Mouse (Mus musculus): ENCODE measurements around the gene Hhat.
A peak's percentile ranks its signal among the peaks of the same experiment; 100 is the strongest.

Hhat gene

GRCm38 (mm10) chr1:192533016-192533415 lies 238.0 kb downstream of the Hhat start:
- H3K4me1 ChIP-seq (replicated peaks; ENCODE audit: low read depth, low read length) = no peaks in the 10 kb centered on the region
- no peaks in the 10 kb centered on the region for H3K36me3 ChIP-seq (ENCODE audit: insufficient read depth, low read length)
- no peak for TF ChIP-seq POU5F1 (IDR thresholded peaks at IDR 0.05; ENCODE audit: borderline replicate concordance, low read length)
- no peak overlapping the region for H3K4me3 ChIP-seq (replicated peaks; ENCODE audit: low read length)
- H3K9me3 ChIP-seq (ENCODE audit: low read length) = no peaks in the 10 kb centered on the region
- H3K27me3 ChIP-seq (ENCODE audit: insufficient read depth, low read length) = no peaks in the 10 kb centered on the region

GRCm38 (mm10) chr1:192532212-192532611 lies 238.8 kb downstream of the Hhat start:
- Histone ChIP-seq H3K27me3 (ENCODE audit: insufficient read depth, low read length) (no peaks in the 10 kb centered on the region), H3K4me3 (replicated peaks; ENCODE audit: low read length) (no peak overlapping the region), H3K9me3 (ENCODE audit: low read length) (no peaks in the 10 kb centered on the region), H3K36me3 (ENCODE audit: insufficient read depth, low read length) (no peaks in the 10 kb centered on the region), H3K4me1 (replicated peaks; ENCODE audit: low read depth, low read length) (no peaks in the 10 kb centered on the region)
- TF ChIP-seq CTCF (conservative IDR thresholded peaks at IDR 0.05; ENCODE audit: low read length) (no peak), NANOG (IDR thresholded peaks at IDR 0.05; ENCODE audit: borderline replicate concordance, low read length) (no peak), POU5F1 (IDR thresholded peaks at IDR 0.05; ENCODE audit: borderline replicate concordance, low read length) (no peak)

- no peak for TF ChIP-seq POU5F1 (IDR thresholded peaks at IDR 0.05; ENCODE audit: borderline replicate concordance, low read length)
- TF ChIP-seq CTCF (conservative IDR thresholded peaks at IDR 0.05; ENCODE audit: low read length) = no peak
- no peak for TF ChIP-seq NANOG (IDR thresholded peaks at IDR 0.05; ENCODE audit: borderline replicate concordance, low read length)
- Histone ChIP-seq H3K27me3 (ENCODE audit: insufficient read depth, low read length) (no peaks in the 10 kb centered on the region), H3K4me3 (replicated peaks; ENCODE audit: low read length) (no peak overlapping the region), H3K36me3 (ENCODE audit: insufficient read depth, low read length) (no peaks in the 10 kb centered on the region), H3K9me3 (ENCODE audit: low read length) (no peaks in the 10 kb centered on the region), H3K4me1 (replicated peaks; ENCODE audit: low read depth, low read length) (no peaks in the 10 kb centered on the region)
These were observed 239.4 kb downstream of the Hhat start for GRCm38 (mm10) chr1:192531490-192532146.

- Histone ChIP-seq H3K4me1 (replicated peaks; ENCODE audit: low read depth, low read length) (peaks cover 48% of the 10 kb centered on the region), H3K4me3 (replicated peaks; ENCODE audit: low read length) (no peak overlapping the region), H3K27me3 (ENCODE audit: insufficient read depth, low read length) (no peaks in the 10 kb centered on the region; the same call in 1 of the 2 replicates), H3K36me3 (ENCODE audit: insufficient read depth, low read length) (no peaks in the 10 kb centered on the region), H3K9me3 (ENCODE audit: low read length) (no peaks in the 10 kb centered on the region)
- no peak for TF ChIP-seq NANOG (IDR thresholded peaks at IDR 0.05; ENCODE audit: borderline replicate concordance, low read length)
- TF ChIP-seq CTCF (conservative IDR thresholded peaks at IDR 0.05; ENCODE audit: low read length) = no peak
- no peak for TF ChIP-seq POU5F1 (IDR thresholded peaks at IDR 0.05; ENCODE audit: borderline replicate concordance, low read length)
These were observed 245.2 kb downstream of the Hhat start for GRCm38 (mm10) chr1:192525711-192526350.

- Histone ChIP-seq H3K9me3 (ENCODE audit: low read length) (no peaks in the 10 kb centered on the region), H3K4me3 (replicated peaks; ENCODE audit: low read length) (no peak overlapping the region; the same call in 1 of the 2 replicates), H3K27me3 (ENCODE audit: insufficient read depth, low read length) (no peaks in the 10 kb centered on the region; the same call in 1 of the 2 replicates), H3K4me1 (replicated peaks; ENCODE audit: low read depth, low read length) (peaks cover 81% of the 10 kb centered on the region), H3K36me3 (ENCODE audit: insufficient read depth, low read length) (no peaks in the 10 kb centered on the region)
- TF ChIP-seq CTCF (conservative IDR thresholded peaks at IDR 0.05; ENCODE audit: low read length) (no peak), NANOG (IDR thresholded peaks at IDR 0.05; ENCODE audit: borderline replicate concordance, low read length) (peak; percentile 64)
These were observed 248.4 kb downstream of the Hhat start for GRCm38 (mm10) chr1:192522376-192523178.

GRCm38 (mm10) chr1:192520836-192521435 lies 250.1 kb downstream of the Hhat start:
- Histone ChIP-seq H3K4me1 (replicated peaks; ENCODE audit: low read depth, low read length) (peaks cover 95% of the 10 kb centered on the region), H3K4me3 (replicated peaks; ENCODE audit: low read length) (no peak overlapping the region), H3K9me3 (ENCODE audit: low read length) (no peaks in the 10 kb centered on the region), H3K36me3 (ENCODE audit: insufficient read depth, low read length) (no peaks in the 10 kb centered on the region), H3K27me3 (ENCODE audit: insufficient read depth, low read length) (no peaks in the 10 kb centered on the region; the same call in 1 of the 2 replicates)
- no peak for TF ChIP-seq NANOG (IDR thresholded peaks at IDR 0.05; ENCODE audit: borderline replicate concordance, low read length)
- no peak for TF ChIP-seq POU5F1 (IDR thresholded peaks at IDR 0.05; ENCODE audit: borderline replicate concordance, low read length)
- TF ChIP-seq CTCF (conservative IDR thresholded peaks at IDR 0.05; ENCODE audit: low read length) = no peak

- TF ChIP-seq POU5F1 (IDR thresholded peaks at IDR 0.05; ENCODE audit: borderline replicate concordance, low read length) (no peak), CTCF (conservative IDR thresholded peaks at IDR 0.05; ENCODE audit: low read length) (no peak), NANOG (IDR thresholded peaks at IDR 0.05; ENCODE audit: borderline replicate concordance, low read length) (no peak)
- Histone ChIP-seq H3K27me3 (ENCODE audit: insufficient read depth, low read length) (no peaks in the 10 kb centered on the region; the same call in 1 of the 2 replicates), H3K9me3 (ENCODE audit: low read length) (no peaks in the 10 kb centered on the region), H3K4me3 (replicated peaks; ENCODE audit: low read length) (no peak overlapping the region), H3K36me3 (ENCODE audit: insufficient read depth, low read length) (no peaks in the 10 kb centered on the region), H3K4me1 (replicated peaks; ENCODE audit: low read depth, low read length) (peaks cover 95% of the 10 kb centered on the region)
These were observed 251.3 kb downstream of the Hhat start for GRCm38 (mm10) chr1:192519713-192520112.

GRCm38 (mm10) chr1:192515373-192515772 lies 255.7 kb downstream of the Hhat start:
- Histone ChIP-seq H3K27me3 (ENCODE audit: insufficient read depth, low read length) (no peaks in the 10 kb centered on the region), H3K36me3 (ENCODE audit: insufficient read depth, low read length) (no peaks in the 10 kb centered on the region), H3K9me3 (ENCODE audit: low read length) (no peaks in the 10 kb centered on the region), H3K4me1 (replicated peaks; ENCODE audit: low read depth, low read length) (peaks cover 79% of the 10 kb centered on the region), H3K4me3 (replicated peaks; ENCODE audit: low read length) (no peak overlapping the region)
- TF ChIP-seq NANOG (IDR thresholded peaks at IDR 0.05; ENCODE audit: borderline replicate concordance, low read length) (peak; percentile 74; the same call in 1 of the 2 replicates), CTCF (conservative IDR thresholded peaks at IDR 0.05; ENCODE audit: low read length) (no peak), POU5F1 (IDR thresholded peaks at IDR 0.05; ENCODE audit: borderline replicate concordance, low read length) (peak; percentile 55; the same call in 1 of the 2 replicates)

Measured in E14TG2a.4 (cell line).